Comparison of ENCODE assay signal across 9 mouse cellular contexts in the genomic region with DNA sequence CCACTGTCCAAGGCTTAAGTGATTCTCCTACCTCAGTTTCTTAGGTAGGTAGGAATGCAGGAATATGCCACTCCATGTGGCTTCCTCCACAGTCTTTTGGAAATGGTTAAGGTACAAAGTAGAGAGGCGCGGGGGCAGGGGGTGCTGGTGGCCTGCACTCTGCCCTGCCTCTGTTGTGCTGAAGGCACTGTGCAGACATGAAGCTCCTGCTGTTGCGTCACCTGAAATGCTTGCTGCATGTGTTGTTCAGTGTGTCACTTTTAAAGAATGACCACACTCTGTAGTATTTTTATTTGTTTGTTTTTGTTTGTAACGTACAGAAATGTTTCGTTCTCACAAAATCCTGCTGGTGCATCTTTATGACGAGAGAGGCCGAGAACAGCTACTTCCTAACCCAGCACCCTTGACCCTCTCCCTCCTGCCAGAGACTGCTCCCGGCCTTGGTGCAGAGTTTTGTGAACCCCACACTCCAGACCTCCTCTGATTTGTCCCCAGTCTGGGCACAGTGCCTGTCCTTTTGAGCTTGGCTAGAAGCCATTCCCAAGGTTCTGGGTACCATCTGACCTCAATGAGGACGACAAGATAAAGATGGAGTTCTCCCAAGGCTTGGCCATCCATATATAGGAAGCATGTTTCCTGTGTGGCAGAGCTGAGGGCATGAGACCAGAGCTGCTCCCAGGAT. TPM values are rescaled to one million over a fixed set of nuclear protein-coding genes. Genes with fewer than 3 reads are reported as not detected.
DNase-seq lines count a peak whose midpoint lies in the region; ATAC-seq lines count a peak whose summit lies in the region.
"Had no signal": no experiment of that assay in that cellular context is flagged by ENCODE, and none has a peak within 500 bp of the region (broad histone marks: within the 10 kb centered on the region; RNA-seq: fewer than 3 reads in every experiment).

No protein-coding gene starts in this region.

- no peaks in the 10 kb centered on the region for H3K9me3 ChIP-seq in heart, embryonic 12.5 days (replicated peaks)
- H3K9me3 ChIP-seq: G1E had no signal

- peak; percentile 61 to 62 for DNase-seq in heart, adult 18-20 months
- peak; percentile 40 for DNase-seq in testis, postnatal 10 days (ENCODE audit: low spot score)
- DNase-seq in testis, postnatal 14 days (ENCODE audit: low spot score): no peak
- peak; percentile 72 to 88 for DNase-seq in heart, postnatal 10 days
- DNase-seq in urinary bladder, postnatal 14 days (ENCODE audit: low spot score): no peak
- no peak for DNase-seq in thymus, postnatal 36 days
- no peak for DNase-seq in layer of hippocampus, postnatal 25 days (ENCODE audit: extremely low spot score in 1 of 2, low spot score in 1 of 2)

- H3K36me3 ChIP-seq in heart, embryonic 12.5 days: no peaks in the 10 kb centered on the region
- H3K36me3 ChIP-seq: G1E had no signal

- H3K27me3 ChIP-seq in heart, embryonic 12.5 days (replicated peaks): no peaks in the 10 kb centered on the region

- intact Hi-C loops in heart, postnatal 10 days (cut with DNase I): no loop called here

- no peak overlapping the region for H3K27ac ChIP-seq in heart, embryonic 12.5 days (ENCODE audit: poor library complexity, severe bottlenecking)

- 77% methylated on average over 9 of the region's 9 CpGs for WGBS in heart, embryonic 12.5 days

- no peak overlapping the region for H3K9ac ChIP-seq in heart, embryonic 12.5 days

- no peak overlapping the region for H3K4me2 ChIP-seq in heart, embryonic 12.5 days

- no peak for ATAC-seq in heart, embryonic 12.5 days (ENCODE audit: insufficient number of reproducible peaks, low FRiP score)

- peaks cover 34% of the 10 kb centered on the region for H3K4me1 ChIP-seq in heart, embryonic 12.5 days (replicated peaks)

- no peak overlapping the region for H3K4me3 ChIP-seq in heart, embryonic 12.5 days

RNA-seq across cellular contexts. Expression of gene Arvcf, which starts 35.2 kb away (rescaled TPM):
- total RNA-seq in heart, adult 18-20 months (2021): 10 to 100 TPM; 13.1 to 15.1 TPM
- 32.5 and 36.9 TPM in 2 replicates for polyA plus RNA-seq in heart, embryonic 12.5 days (2016; fragmentation: Nextera tagmentation; extraction: Ambion mirVana)
- 10 to 100 TPM; 25.0 to 33.6 TPM for total RNA-seq in heart, postnatal 10 days (2021)
- total RNA-seq in layer of hippocampus, postnatal 25 days (2021): 10 to 100 TPM; 39.5 to 45.7 TPM

RNA-seq across cellular contexts. Expression of gene Tango2, which starts 35.3 kb away (rescaled TPM):
- 100 to 1,000 TPM; 170 to 176 TPM for total RNA-seq in heart, adult 18-20 months (2021)
- polyA plus RNA-seq in heart, embryonic 12.5 days (2016; fragmentation: Nextera tagmentation; extraction: Ambion mirVana): 48.4 and 50.3 TPM in 2 replicates
- 10 to 100 TPM; 62.7 to 65.3 TPM for total RNA-seq in heart, postnatal 10 days (2021)
- total RNA-seq in layer of hippocampus, postnatal 25 days (2021): 100 to 1,000 TPM; 115 to 121 TPM

RNA-seq across cellular contexts. Expression of gene Txnrd2, which starts 43.0 kb away (rescaled TPM):
- total RNA-seq in heart, adult 18-20 months (2021): 10 to 100 TPM; 42.9 to 44.4 TPM
- polyA plus RNA-seq in heart, embryonic 12.5 days (2016; fragmentation: Nextera tagmentation; extraction: Ambion mirVana): 34.9 and 37.2 TPM in 2 replicates
- 10 to 100 TPM; 30.0 to 32.0 TPM for total RNA-seq in heart, postnatal 10 days (2021)
- 10 to 100 TPM; 19.1 to 21.8 TPM for total RNA-seq in layer of hippocampus, postnatal 25 days (2021)

RNA-seq across cellular contexts. Expression of gene Comt, which starts 43.5 kb away (rescaled TPM):
- 100 to 1,000 TPM; 123 to 141 TPM for total RNA-seq in heart, adult 18-20 months (2021)
- polyA plus RNA-seq in heart, embryonic 12.5 days (2016; fragmentation: Nextera tagmentation; extraction: Ambion mirVana): 88.2 and 90.8 TPM in 2 replicates
- total RNA-seq in heart, postnatal 10 days (2021): 100 to 1,000 TPM; 133 to 156 TPM
- 10 to 100 TPM; 71.8 to 81.3 TPM for total RNA-seq in layer of hippocampus, postnatal 25 days (2021)

Comparison
In these comparisons a context has a peak if more than half of its experiments do, and no peak if none do; other contexts are left out.
1. DNase-seq: peak in heart, adult 18-20 months (2 of 2), testis, postnatal 10 days (single experiment) and heart, postnatal 10 days (2 of 2); none in testis, postnatal 14 days (single experiment), urinary bladder, postnatal 14 days (single experiment), thymus, postnatal 36 days (0 of 2) and layer of hippocampus, postnatal 25 days (0 of 2).